Mouse (Mus musculus) Patski (cell line): ENCODE measurements around the gene Tmie. TPM values are rescaled to one million over a fixed set of nuclear protein-coding genes. Genes with fewer than 3 reads are reported as not detected.

ENCODE experiments used
- ATAC-seq: fragments of 100-300 bp; one replicate; pipeline ENCODE4 v1.8.0; 2021
- CTCF ChIA-PET: fragments of 350-600 bp; sonication (Branson Sonifier 250); formaldehyde crosslinking; loops from one replicate; lab custom pipeline; 2022; ENCODE audit warnings: inconsistent platforms; lab: Charles Lee
- POLR2A ChIA-PET: fragments of 350-600 bp; sonication (Branson Sonifier 250); formaldehyde crosslinking; loops from one replicate; lab custom pipeline; 2022; ENCODE audit warnings: antibody characterized with exemption, inconsistent platforms; lab: Charles Lee
- DNase-seq: peaks from one replicate; pipeline ENCODE4 v3.0.0-alpha.2; 2011; ENCODE audit warnings: low read depth, low spot score
- H3K27me3 ChIP-seq: fragments of 371-371 bp; one replicate; pipeline ENCODE4 v1.5.1; 2021
- CTCF ChIP-seq: fragments of 100-300 bp; IDR thresholded peaks from one replicate; pipeline ENCODE4 v1.5.1; 2021
- in situ Hi-C: fragments of 300-500 bp; cut with MboI; formaldehyde crosslinking; loops from 3 replicates; pipeline ENCODE4 v1.11.1; 2018; ENCODE audit warnings: low pct_unique_long_range_greater_than_20kb, mixed read lengths
- polyA plus RNA-seq: library from polyadenylated mRNA; unstranded; gene quantifications from one replicate; pipeline ENCODE4 v1.2.3, GENCODE M21; 2021

Tmie gene
- 5.1 TPM for polyA plus RNA-seq

DNA sequence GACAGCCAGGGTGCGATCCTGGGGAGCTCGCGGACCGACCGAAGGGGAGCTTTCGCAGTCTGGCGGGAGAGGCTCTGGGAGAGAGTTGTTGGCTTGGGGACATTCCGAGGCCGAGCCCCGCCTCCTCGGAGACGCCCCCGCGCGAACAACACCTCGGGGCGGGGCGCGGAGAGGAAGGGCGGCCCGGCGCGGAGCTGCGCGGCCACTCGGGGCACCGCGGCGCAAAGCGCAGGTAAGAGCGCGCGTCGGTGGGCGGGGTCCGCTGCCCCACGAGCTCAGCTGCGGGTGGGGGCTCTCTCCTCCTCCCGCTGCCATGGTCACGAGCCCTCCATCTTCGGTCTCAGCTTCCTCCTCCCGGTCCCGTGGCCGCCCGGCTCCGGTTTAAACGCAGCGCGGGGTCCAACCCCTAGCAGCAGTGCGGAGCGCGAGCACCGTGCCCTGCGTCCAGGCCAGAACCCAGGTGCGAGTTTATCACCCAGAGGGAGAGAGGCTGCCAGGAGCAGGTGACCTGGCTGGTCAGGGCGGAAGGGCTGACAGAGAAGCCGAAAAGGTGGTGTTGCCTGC, at the start of gene Tmie:
Gene Tmie, minus strand, starts transcription at position 116 of the 564 bp plus-strand sequence.
- DNase-seq (no peak), ATAC-seq (peak; percentile 63)
- H3K27me3 ChIP-seq: no peaks in the 10 kb centered on the region
- in situ Hi-C loops: loop anchor here (10.0 kb wide), 2 partner anchors 235 to 455 kb away; no protein-coding TSS in a partner anchor
- ChIA-PET CTCF (interaction anchor here (0.8 to 1.5 kb wide), 4 partner anchors 9 to 164 kb away, joined by 3 to 4 read pairs (median 4); no protein-coding TSS in a partner anchor), POLR2A (interaction anchor here (0.8 to 1.3 kb wide), 6 partner anchors 11 to 155 kb away, joined by 3 to 6 read pairs (median 4); no protein-coding TSS in a partner anchor)
- no peak for TF ChIP-seq CTCF

DNA sequence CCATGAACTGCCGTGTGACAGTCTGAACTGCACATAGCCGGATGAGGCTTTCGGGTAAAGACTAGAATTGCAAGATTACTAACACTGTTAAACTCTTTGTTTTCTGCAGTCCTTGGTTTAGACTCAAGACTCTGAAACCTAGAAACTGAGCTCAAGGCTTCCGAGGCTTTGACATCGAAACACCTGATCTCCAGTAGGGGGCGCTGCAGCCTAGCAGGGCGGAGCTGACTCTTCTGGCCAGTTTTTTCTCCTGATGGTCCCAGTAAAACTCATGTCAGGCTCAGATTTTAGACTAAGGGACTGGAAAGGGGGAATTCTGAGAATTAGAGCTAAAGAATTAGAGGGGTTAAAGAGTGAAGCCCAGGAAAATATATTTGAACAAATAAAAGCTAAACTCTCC, 42.8 kb upstream of the Tmie start:
- ChIA-PET POLR2A (no interaction called here), CTCF (interaction anchor here (0.7 to 2.4 kb wide), 31 partner anchors 8 to 159 kb away, joined by 3 to 38 read pairs (median 5); partner anchors contain the start of gene Lrrc2)
- ATAC-seq: no peak
- peak; percentile 7 for DNase-seq
- in situ Hi-C loops: no loop called here
- peaks cover 8% of the 10 kb centered on the region for H3K27me3 ChIP-seq
- peak; percentile 96 for TF ChIP-seq CTCF

DNA sequence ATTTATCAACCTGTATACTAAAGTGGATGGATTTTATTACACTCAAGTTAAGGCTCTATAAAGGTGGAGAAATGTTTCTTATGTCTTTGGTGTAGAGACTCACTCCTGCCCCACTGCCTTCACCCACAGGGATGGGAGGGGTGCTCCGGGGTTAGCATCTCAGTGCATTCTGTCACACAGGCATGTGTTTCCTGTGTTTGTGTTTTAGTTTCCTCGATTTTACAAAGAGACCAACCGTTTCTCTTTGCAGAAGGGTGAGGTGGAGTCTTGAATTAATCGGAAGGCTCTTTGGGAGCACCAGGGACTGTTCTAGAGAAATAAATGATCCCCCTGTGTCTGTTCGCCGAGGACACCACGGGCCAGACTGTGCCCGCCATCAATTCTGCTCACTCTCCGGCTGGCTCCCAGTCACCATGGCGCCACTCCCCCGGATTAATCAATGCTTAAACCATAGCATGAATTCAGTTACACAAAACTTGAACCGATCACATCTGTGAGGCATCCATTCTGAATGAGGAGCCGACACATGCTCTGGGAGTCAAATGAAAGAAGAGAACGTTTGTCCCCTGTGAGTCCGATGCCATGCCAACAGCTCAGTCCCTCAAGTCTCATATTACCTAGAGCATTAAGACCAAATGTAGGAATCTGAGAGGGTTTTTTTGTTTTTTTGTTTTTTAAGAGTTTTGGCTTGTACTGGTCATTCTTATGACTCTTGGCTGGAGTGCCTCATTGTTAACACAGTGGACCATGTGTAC, 40.9 kb upstream of the Tmie start:
- POLR2A ChIA-PET: interaction anchor here (0.6 kb wide), 1 partner anchor 218 kb away, joined by 7 read pairs; no protein-coding TSS in a partner anchor
- no peak for DNase-seq
- H3K27me3 ChIP-seq: peaks cover 8% of the 10 kb centered on the region
- in situ Hi-C loops: no loop called here
- no peak for ATAC-seq
- no peak for TF ChIP-seq CTCF
- CTCF ChIA-PET: no interaction called here

DNA sequence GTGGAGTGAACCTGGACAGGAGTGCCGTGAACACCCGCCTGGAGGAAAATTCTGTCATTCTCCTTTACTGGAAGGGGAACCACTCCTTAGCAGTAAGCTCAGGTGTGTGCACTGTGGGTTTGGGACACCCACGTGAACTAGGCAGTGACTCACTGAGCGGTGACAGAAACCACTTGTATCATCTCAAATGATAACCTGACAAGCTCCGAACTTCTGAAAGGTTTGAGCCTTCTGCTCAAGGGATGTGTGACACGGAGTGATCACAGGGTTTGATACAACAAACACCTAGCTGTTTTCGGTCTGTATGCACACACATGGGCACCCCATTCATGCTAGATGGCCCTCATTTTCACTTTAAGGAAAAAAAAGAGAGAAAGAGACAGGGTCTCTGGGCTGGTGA, 36.9 kb upstream of the Tmie start, which contains the start of gene Fam240a:
Gene Fam240a, minus strand, starts transcription at position 76 of the 400 bp plus-strand sequence.
- POLR2A ChIA-PET: no interaction called here
- no peak for TF ChIP-seq CTCF
- H3K27me3 ChIP-seq: peaks cover 4% of the 10 kb centered on the region
- ATAC-seq (no peak), DNase-seq (no peak)
- in situ Hi-C loops: loop anchor here (5.0 kb wide), 1 partner anchor 141 kb away; the partner anchor contains the start of gene Ccrl2
- CTCF ChIA-PET: no interaction called here

DNA sequence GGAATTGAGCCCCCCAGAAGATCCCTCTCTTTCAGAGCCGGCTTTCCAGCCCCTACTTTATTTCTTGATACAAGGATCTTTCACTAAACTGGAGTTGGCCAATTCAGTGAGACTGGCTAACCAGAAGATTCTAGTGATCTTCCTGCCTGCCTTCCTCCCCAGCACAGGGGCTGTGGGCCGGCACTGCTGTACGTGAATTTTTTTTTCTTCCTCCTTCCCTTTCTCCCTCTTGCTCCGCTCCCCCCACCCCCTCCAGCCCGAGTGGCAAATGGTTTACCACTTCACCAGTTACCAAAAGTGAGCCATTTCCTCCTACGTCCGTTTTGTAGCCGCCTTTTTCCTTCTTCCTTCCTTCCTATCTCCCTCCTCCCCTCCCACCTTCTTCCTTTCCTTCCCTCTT, 35.6 kb upstream of the Tmie start:
- CTCF ChIA-PET: no interaction called here
- no peak for TF ChIP-seq CTCF
- POLR2A ChIA-PET: no interaction called here
- peaks cover 4% of the 10 kb centered on the region for H3K27me3 ChIP-seq
- in situ Hi-C loops: loop anchor here (5.0 kb wide), 1 partner anchor 142 kb away; the partner anchor contains the start of gene Ccrl2
- no peak for DNase-seq
- no peak for ATAC-seq

DNA sequence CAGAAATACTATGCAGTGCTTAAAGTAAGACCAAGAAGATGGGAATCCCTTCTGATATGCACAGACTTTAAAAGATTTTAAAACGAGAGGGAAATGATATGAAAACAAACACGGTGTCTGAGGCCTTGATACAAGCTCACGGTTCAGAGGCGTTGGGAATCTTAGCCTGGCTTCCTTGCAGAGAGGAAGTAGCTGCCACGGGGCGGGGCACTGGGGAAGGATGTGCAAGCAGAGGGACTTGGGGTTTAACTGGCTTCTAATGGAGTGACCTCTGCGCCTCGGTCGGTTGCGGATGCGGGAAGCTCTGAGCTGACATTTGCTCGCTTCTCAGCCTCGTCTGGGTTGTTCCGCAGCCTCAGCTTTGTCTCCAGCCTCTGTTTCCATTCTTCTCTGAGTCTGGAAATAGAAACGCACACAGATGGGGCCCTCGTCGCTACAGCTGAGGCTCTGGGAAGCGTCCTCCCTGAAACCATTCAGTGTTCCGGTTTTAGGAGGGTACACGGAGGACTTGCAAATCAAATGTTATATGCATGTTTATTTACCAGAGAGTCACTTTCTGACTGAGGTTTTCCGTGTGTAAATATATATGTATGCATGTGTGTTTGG, 34.8 kb upstream of the Tmie start:
- TF ChIP-seq CTCF: no peak
- POLR2A ChIA-PET: no interaction called here
- ATAC-seq: no peak
- in situ Hi-C loops: loop anchor here (5.0 kb wide), 1 partner anchor 143 kb away; the partner anchor contains the start of gene Ccrl2
- CTCF ChIA-PET: no interaction called here
- H3K27me3 ChIP-seq: peaks cover 4% of the 10 kb centered on the region
- DNase-seq: no peak

DNA sequence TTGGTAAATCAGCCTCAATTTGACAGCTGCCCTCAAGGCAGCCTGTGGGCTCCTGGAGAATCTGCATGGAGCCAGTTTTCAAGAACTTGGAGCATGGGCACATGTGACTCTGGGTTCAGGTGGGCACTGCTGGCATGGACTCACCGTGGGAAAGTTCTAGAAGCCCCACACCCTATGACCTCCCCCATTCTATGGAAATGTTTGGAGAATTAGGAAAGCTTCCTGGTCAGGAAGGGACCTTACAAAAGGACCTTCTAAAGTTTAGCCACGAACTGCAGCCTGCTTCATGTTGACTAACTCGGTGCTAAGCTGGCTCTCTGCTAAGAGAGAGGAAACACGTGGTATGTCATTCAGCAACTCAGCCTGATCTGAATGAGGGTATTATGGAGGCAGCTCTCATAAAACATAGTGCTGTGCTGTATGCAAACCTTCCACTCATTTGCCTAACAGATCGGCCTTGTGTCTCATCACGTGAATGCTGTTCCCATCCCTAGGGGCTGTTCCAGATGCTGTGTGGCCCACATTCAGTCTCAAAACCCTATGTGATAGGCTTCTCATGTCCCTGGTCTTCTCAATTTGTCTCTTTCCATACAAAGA, 29.6 kb upstream of the Tmie start:
- no peak for TF ChIP-seq CTCF
- no peak for DNase-seq
- POLR2A ChIA-PET: no interaction called here
- CTCF ChIA-PET: interaction anchor here (3.3 kb wide), 1 partner anchor 13 kb away, joined by 9 read pairs; no protein-coding TSS in a partner anchor
- ATAC-seq: no peak
- peaks cover 4% of the 10 kb centered on the region for H3K27me3 ChIP-seq
- in situ Hi-C loops: no loop called here

DNA sequence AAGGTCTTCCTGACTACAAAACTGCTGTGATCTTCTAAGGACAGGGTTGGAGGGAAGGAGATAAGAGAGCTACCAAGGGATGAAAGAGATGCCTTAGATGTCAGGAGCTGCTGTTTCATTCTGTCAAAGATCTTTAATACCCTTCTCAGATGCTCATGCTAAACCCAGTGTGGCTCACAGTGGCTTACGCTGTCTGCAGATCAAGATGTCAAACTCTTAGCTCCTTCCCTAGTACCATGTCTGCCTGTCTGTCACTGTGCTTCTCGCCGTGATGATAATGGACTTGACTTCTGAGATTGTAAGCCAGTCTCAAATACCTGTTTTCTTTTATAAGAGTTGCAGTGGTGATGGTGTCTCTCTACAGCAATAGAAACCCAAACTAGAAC, 28.7 kb upstream of the Tmie start:
- DNase-seq: no peak
- peaks cover 4% of the 10 kb centered on the region for H3K27me3 ChIP-seq
- ATAC-seq: no peak
- no peak for TF ChIP-seq CTCF
- CTCF ChIA-PET: interaction anchor here (3.3 kb wide), 1 partner anchor 14 kb away, joined by 9 read pairs; no protein-coding TSS in a partner anchor
- in situ Hi-C loops: no loop called here
- POLR2A ChIA-PET: no interaction called here

DNA sequence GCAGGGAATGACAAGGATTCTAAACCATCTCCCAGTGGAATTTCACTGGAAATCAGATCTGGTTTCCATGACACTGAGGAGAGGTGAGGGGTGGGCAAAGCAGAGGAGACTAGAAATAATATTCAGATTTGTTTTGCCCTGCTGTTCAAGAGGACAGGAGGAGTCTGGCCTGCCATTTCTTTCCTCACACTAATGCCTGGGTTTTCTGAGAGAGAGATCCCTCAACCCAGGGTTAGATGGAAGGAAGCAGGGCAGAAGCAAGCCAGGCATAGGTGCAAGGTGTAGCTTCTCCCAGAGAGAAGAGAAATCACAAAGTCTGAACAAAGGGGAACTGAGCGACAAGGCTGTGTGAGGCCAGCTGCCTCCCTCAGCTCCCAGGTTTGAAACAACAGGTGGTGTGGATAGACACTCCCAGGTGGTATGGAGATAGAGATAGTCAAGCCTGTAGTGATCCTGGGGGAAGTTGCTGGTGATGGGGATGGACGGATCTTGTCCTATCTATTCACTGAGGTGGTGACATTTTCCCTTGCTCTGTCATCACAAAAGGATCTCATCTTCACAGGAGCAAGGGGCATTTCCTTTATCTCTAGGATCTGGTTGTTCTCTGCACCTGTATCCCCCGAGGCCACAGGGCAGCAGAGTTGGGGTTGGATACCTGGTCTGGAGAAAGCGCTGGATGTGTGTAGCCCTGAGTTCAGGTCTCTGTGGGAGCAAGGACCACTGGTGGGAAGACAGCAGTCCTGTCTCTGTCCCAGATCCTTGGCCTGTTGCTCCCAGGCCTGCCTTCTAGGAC, 28.1 kb upstream of the Tmie start:
- ChIA-PET POLR2A (no interaction called here), CTCF (interaction anchor here (3.3 kb wide), 1 partner anchor 15 kb away, joined by 9 read pairs; no protein-coding TSS in a partner anchor)
- in situ Hi-C loops: no loop called here
- peaks cover 4% of the 10 kb centered on the region for H3K27me3 ChIP-seq
- TF ChIP-seq CTCF: no peak
- DNase-seq (no peak), ATAC-seq (no peak)
